Mouse (Mus musculus): ENCODE results near the gene Apol11a.
"Not testable (repeated sequence)": the region's sequence is repeated elsewhere in the genome, so short reads cannot be mapped to it uniquely, and the experiment has no call there.

The Apol11a gene

DNA sequence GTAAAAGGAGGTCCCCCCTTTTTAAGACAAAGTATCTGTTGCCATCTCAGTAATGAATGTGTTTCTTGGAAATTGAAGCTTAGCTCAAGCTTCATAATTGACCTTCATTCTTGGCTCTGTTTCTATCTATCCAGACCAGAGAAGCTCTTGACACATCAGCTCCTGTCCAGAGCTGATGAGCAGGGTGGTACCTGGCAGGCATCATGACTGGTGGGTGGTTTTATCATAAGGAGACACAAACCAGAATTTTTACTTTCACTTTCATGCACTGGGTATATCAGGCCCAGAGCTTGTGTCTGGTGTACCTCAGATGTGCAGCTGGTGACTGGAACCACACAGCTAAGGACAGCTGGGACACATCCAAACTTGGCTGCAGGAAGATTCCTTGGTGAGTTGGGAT is at the start of gene Apol11a:
Apol11a (plus strand) TSS at position 306 of the 400 bp plus-strand sequence.
- DNase-seq (ENCODE audit: low spot score): not testable (repeated sequence)

- not testable (repeated sequence) for DNase-seq (ENCODE audit: low spot score)
Observed at GRCm38 (mm10) chr15:77474699-77475390, 33.2 kb upstream of the Apol11a start.

GRCm38 (mm10) chr15:77476693-77477092 is 31.4 kb upstream of the Apol11a start, which contains the start of gene Apol10a:
Gene Apol10a (plus strand): TSS chr15:77477047.
- DNase-seq (ENCODE audit: low spot score): not testable (repeated sequence)

GRCm38 (mm10) chr15:77482140-77482794 is 25.8 kb upstream of the Apol11a start:
- no peak for DNase-seq (ENCODE audit: low spot score)

DNA sequence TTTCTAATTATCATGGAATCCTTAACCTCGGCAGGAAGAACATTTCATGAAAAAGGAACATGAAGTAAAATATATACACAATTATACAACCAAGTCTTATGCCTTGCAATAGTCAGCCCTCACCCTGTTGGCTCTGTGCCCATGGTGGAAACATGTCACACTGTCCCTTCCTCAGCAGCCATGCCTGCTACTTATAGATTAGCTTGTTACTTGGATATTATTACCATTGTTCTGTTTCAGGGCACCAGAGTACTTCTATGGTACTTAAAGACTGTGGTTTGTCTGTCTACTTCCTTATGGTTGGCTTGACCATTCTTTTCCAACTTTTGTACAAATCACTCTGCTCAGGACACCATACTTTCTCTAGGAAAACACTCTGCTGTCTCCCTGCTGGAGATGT is 14.9 kb upstream of the Apol11a start:
- DNase-seq (ENCODE audit: low spot score): not testable (repeated sequence)

- not testable (repeated sequence) for DNase-seq (ENCODE audit: low spot score)
Observed at GRCm38 (mm10) chr15:77494694-77495093, 13.4 kb upstream of the Apol11a start.

DNA sequence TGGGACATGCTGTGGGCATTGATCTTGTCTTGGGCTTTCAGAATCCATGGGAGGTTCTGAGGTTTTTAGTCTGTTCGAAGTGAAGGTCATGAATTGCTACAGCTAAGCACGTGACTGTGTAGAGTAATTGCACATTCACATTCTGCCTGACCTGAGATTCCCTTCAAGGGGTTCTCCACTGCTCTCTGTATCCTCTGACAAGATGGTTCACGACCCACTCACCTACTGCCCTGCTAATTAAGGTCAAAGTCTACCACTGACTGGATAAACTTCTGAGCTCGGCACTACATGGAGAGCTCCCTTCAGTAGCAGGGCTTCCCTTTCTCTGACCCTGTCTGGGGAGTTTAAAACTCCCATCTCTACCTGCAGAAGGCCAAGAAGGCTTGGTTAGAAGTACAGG is 12.5 kb downstream of the Apol11a start:
- DNase-seq (ENCODE audit: low spot score): not testable (repeated sequence)

DNA sequence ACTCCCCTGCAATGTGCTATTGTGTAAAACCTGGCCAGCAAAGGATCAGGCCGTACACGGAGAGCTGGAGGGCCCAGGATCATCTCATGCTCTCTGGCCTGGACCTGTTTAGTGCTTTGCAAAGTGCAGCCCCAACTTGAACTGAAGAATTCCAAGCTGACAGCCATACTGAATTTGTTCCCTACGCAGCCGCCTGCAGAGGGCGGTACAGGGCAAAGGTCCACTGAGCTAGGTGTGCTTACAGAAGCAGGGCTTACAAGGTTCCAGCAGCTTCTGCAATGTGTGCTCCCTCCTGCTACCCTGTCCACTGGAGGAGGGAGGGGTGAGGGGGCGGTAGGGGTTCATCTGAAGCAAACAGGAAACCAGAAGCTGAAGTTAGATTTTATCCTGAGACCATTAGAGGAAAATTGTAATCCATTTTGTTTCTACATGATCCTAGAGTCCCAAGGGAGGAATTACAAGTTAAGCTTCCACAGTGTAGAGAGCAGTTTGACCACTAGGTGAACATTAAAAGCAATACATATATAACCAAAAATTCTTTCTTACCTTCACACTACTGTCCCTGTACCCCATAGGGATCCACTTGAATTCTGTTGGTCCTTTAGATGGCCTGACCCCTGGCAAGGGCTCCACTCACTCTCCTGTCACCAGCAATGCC is 15.2 kb downstream of the Apol11a start:
- not testable (repeated sequence) for DNase-seq (ENCODE audit: low spot score)

DNA sequence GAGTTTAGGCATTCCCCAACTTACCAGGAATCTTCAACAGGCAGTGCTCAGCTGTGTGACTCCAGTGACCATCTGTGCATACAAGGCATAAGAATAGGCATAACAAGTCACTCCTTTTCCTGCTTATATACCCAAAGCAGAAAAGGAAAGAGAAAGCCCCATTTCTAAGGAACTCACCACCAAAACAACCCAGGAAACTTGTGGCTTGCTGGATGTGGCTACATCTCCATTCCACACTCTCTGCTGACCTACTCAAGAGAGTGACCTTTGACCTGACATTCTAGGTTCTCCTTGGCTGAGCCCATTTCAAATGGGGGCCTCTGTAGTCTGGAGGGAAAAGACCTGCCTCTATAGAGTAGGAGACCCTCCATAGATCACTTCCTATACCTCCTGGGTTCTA is 25.1 kb downstream of the Apol11a start, which contains the start of gene Apol7c:
Apol7c (minus strand) TSS at position 101 of the 400 bp plus-strand sequence.
- no peak for DNase-seq (ENCODE audit: low spot score)

- not testable (repeated sequence) for DNase-seq (ENCODE audit: low spot score)
Observed at GRCm38 (mm10) chr15:77539221-77539620, 31.1 kb downstream of the Apol11a start.

GRCm38 (mm10) chr15:77561792-77562191 is 53.7 kb downstream of the Apol11a start, which contains the start of gene 1700025B11Rik:
Gene 1700025B11Rik (minus strand): TSS chr15:77561892.
- DNase-seq (ENCODE audit: low spot score): no peak

DNA sequence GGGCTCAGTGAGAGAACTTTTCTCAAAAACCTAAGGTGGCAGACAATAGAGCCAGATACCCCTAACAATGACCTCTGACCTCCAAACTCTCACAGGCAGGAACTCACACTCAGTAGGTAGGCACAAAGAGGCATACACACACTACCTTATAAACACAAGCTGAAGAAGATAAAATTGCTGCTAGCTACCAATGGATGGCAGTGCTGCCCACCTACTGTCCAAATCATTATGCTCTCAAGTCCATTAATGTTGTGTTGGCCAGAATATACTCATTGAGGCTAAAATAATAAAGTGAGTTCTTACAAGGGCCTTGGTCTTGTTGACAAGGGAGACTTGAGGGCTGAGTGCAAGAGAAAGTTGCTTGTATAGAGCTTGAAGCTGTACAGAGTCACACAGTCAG is 55.1 kb downstream of the Apol11a start:
- no peak for DNase-seq (ENCODE audit: low spot score)

Data from layer of hippocampus, adult 9-10 months (tissue).